Mouse (Mus musculus) heart, adult 2 months (tissue): ENCODE results near the gene Calu.

Source experiments
- CTCF ChIP-seq: fragments of 200-600 bp; IDR thresholded peaks from 2 replicates; pipeline ENCODE4 v1.8.1; 2022; ENCODE audit warnings: antibody characterized with exemption, mild to moderate bottlenecking, moderate library complexity
- EP300 ChIP-seq: fragments of 200-500 bp; IDR thresholded peaks from 2 replicates; pipeline ENCODE4 v1.6.1; 2011; ENCODE audit warnings: low read depth, low read length, control low read depth; ENCODE audit not compliant: insufficient read depth
- POLR2A ChIP-seq: fragments of 200-500 bp; IDR thresholded peaks from 2 replicates; pipeline ENCODE4 v1.6.1; 2011; ENCODE audit warnings: mild to moderate bottlenecking, low read depth, low read length, control low read depth; ENCODE audit not compliant: insufficient read depth

GRCm38 (mm10) chr6:29347665-29348370, at the start of gene Calu:
- TF ChIP-seq POLR2A (peak; percentile 98), EP300 (no peak), CTCF (no peak)
